Mouse (Mus musculus) liver, embryonic 13.5 days (tissue): ENCODE measurements around the gene Mrpl23. TPM values are rescaled to one million over a fixed set of nuclear protein-coding genes. Genes with fewer than 3 reads are reported as not detected.

Experiments used
- ATAC-seq: fragments of 200-750 bp; cut with Nextera tagmentation; 2 replicates; pipeline ENCODE4 v1.8.0; 2017; ENCODE audit warnings: low read depth, mild to moderate bottlenecking, moderate number of reproducible peaks, moderate library complexity
- DNase-seq: peaks from one replicate; pipeline ENCODE4 v3.0.0; 2022
- H3K27ac ChIP-seq: fragments of 300-500 bp; sonication (generic); 2 replicates; pipeline ENCODE4 v1.5.1; 2015; ENCODE audit warnings: moderate library complexity, mild to moderate bottlenecking, inconsistent platforms
- H3K27me3 ChIP-seq: fragments of 300-500 bp; sonication (generic); 2 replicates; pipeline ENCODE4 v1.6.1; 2015; ENCODE audit warnings: mild to moderate bottlenecking, inconsistent platforms
- H3K36me3 ChIP-seq: fragments of 300-500 bp; sonication (generic); 2 replicates; pipeline ENCODE4 v1.6.1; 2015; ENCODE audit warnings: mild to moderate bottlenecking, inconsistent platforms
- H3K4me1 ChIP-seq: fragments of 300-500 bp; sonication (generic); replicated peaks from 2 replicates; pipeline ENCODE4 v1.6.1; 2015; ENCODE audit warnings: inconsistent platforms
- H3K4me2 ChIP-seq: fragments of 300-500 bp; sonication (generic); 2 replicates; pipeline ENCODE4 v1.6.1; 2015; ENCODE audit warnings: inconsistent platforms, mild to moderate bottlenecking, moderate library complexity
- H3K4me3 ChIP-seq: fragments of 300-500 bp; sonication (generic); replicated peaks from 2 replicates; pipeline ENCODE4 v1.5.1; 2015; ENCODE audit warnings: mild to moderate bottlenecking, inconsistent platforms
- H3K9ac ChIP-seq: fragments of 300-500 bp; sonication (generic); 2 replicates; pipeline ENCODE4 v1.6.1; 2015; ENCODE audit warnings: mild to moderate bottlenecking, inconsistent platforms
- H3K9me3 ChIP-seq: fragments of 300-500 bp; sonication (generic); replicated peaks from 2 replicates; pipeline ENCODE4 v1.6.1; 2016; ENCODE audit warnings: inconsistent platforms
- WGBS: fragments of 180-500 bp; shearing (Covaris S2); methylation state at CpG from one replicate; pipeline ENCODE4 v1.1.7; 2015; ENCODE audit not compliant: insufficient replicate concordance; 5-methylcytosine and 5-hydroxymethylcytosine counted together
- polyA plus RNA-seq: library from polyadenylated mRNA; unstranded; fragments of >200 nt; fragmentation: Nextera tagmentation; extraction: Ambion mirVana; gene quantifications from 2 replicates; pipeline ENCODE4 v1.2.1, GENCODE M21; 2015

Mrpl23 gene
- polyA plus RNA-seq, 1 experiment from 2014 or later: 12.2 TPM

DNA sequence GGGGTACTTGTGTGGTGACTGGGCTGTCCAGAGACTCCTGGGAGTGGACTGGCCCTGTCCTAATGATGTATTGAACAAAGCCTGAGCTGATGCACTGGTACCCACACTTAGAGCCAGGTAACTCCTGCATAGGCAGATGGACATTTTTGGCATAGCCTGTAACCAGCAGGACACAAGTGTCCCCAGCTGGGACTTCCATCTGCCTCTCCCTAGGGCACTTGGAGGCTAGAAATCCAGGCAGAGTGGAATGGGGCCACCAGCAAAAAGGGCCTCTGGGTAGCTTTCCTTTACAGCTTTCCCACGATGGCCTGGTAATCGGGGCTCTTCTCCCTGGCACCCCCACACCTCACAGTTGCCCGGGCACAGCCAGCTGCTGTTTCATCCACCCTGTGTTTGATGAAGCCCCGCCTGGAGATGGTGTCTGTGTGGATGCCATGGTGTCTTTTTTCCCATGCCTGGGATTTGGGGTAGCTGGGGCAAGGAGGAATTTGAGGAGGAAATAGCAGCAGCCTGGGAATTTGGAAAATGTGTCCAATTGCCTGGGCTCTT lies 29.4 kb downstream of the Mrpl23 start:
- H3K4me1 ChIP-seq: peaks cover 74% of the 10 kb centered on the region
- no peaks in the 10 kb centered on the region for H3K27me3 ChIP-seq
- ATAC-seq: no peak
- no peak overlapping the region for H3K4me3 ChIP-seq
- no peak overlapping the region for H3K4me2 ChIP-seq
- H3K9me3 ChIP-seq: no peaks in the 10 kb centered on the region
- 52% methylated on average over 4 of the region's 4 CpGs for WGBS
- H3K9ac ChIP-seq: no peak overlapping the region
- DNase-seq: no peak
- peak overlapping the region; percentile 83 for H3K27ac ChIP-seq
- no peaks in the 10 kb centered on the region for H3K36me3 ChIP-seq

DNA sequence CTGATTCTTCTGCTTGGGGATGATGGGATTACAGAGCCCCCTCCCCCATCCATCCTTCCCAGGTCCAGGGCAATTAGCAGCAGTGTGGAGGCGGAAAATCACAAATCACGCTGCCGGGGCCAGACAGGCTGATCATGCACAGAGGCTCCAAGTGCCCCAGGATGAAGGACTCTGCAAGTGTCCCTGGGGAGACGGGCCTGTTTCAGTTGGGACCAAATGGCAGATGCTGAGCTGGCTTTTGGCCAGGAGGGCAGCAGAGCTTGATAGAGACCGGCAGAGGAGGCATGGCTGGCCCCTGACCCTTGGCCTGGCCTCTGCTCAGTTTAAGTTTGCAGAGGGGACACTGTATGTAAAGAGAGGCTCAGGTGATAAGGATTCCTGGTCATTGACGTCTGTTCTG lies 30.7 kb downstream of the Mrpl23 start:
- DNase-seq (no peak), ATAC-seq (peak; percentile 55)
- Histone ChIP-seq H3K4me3 (no peak overlapping the region), H3K27ac (peak overlapping the region; percentile 83), H3K9me3 (no peaks in the 10 kb centered on the region), H3K36me3 (no peaks in the 10 kb centered on the region), H3K9ac (no peak overlapping the region), H3K4me2 (no peak overlapping the region), H3K4me1 (peaks cover 69% of the 10 kb centered on the region), H3K27me3 (no peaks in the 10 kb centered on the region)
- 58% methylated on average over 6 of the region's 6 CpGs for WGBS

DNA sequence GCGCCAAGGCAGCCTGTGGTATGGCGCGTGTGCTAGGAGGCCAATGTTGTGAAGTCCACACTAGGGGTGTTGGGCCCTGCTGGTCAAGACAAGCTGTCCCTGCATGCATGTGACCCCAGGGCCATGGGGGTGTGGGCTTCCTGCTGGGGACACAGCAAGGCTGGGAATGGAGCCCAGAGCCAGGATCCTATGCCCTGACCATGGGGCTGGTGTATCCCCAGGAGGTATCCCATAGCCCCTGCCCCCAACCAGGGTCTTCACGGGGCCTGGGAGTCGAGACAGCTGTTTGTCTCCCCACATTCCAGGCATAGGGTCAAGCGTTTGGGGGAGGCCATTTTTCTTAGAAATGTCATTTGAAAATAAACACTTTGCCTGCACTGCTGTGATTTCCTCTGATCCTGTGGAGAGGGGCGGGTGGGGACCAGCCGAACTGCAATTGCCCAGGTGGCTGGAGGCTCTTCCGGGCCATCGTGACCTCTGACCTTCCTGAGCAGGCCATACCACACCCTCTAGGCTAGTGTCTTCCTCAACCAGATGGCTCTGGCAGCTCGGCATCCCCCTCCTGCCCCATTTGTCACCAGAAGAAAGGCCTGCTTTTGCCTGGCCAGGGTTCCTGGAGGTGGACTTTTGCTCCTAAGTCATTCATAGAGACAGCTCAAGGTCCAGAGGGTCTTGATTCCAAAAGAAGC lies 32.6 kb downstream of the Mrpl23 start:
- no peak overlapping the region for H3K4me2 ChIP-seq
- no peak for DNase-seq
- no peaks in the 10 kb centered on the region for H3K36me3 ChIP-seq
- H3K9me3 ChIP-seq: no peaks in the 10 kb centered on the region
- 59% methylated on average over 11 of the region's 11 CpGs for WGBS
- ATAC-seq: no peak
- H3K4me1 ChIP-seq: peaks cover 78% of the 10 kb centered on the region
- H3K27me3 ChIP-seq: no peaks in the 10 kb centered on the region
- no peak overlapping the region for H3K4me3 ChIP-seq
- H3K9ac ChIP-seq: no peak overlapping the region
- H3K27ac ChIP-seq: peak overlapping the region; percentile 74

DNA sequence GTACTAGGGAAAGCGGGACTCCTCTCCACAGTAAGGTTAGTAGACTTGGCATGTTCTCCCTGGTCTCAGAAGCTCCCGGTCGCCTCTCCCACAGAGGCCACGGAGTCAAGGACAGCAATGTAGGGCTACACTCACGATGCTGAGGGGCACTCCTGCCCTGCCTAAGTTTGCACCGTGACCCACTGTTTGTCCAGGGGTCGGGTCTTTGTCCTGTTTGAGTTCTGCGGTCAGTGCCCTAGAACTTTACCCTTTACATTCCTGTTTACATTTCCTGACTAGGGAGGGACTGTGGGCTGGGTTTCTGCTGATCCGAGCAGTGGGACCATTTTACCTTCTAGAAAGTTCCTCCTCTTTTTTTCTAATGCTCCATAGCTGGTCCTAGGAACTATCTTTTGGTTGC lies 34.0 kb downstream of the Mrpl23 start:
- Histone ChIP-seq H3K4me2 (no peak overlapping the region), H3K4me1 (peaks cover 76% of the 10 kb centered on the region), H3K27me3 (no peaks in the 10 kb centered on the region), H3K9ac (no peak overlapping the region), H3K36me3 (no peaks in the 10 kb centered on the region), H3K4me3 (no peak overlapping the region), H3K9me3 (no peaks in the 10 kb centered on the region), H3K27ac (peak overlapping the region; percentile 75)
- no peak for DNase-seq
- peak; percentile 30 for ATAC-seq
- WGBS: 44% methylated on average over 9 of the region's 9 CpGs

DNA sequence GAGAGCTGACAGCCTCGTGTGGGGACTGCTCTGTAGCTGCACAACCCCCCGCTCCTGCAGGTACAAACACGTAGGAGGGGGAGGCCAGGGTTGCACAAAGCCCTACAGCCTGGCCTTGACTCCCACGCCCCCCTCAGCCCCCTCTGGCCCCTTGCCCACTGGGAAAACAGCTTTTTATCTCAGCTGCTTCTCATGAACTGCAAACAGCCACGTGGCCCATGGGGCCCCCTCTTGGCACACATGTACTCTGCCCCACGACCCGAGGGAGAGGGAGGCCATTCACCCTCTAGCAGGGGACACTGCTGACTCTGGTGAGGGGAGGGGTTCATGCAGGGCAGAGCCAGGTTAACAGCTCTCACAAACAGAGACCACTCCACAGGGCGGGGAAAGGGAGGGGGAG lies 36.5 kb downstream of the Mrpl23 start:
- Histone ChIP-seq H3K4me2 (no peak overlapping the region), H3K27me3 (no peaks in the 10 kb centered on the region), H3K27ac (peak overlapping the region; percentile 75; the same call in 1 of the 2 replicates), H3K36me3 (no peaks in the 10 kb centered on the region), H3K9ac (no peak overlapping the region), H3K4me1 (peaks cover 71% of the 10 kb centered on the region), H3K4me3 (no peak overlapping the region), H3K9me3 (no peaks in the 10 kb centered on the region)
- 45% methylated on average over 8 of the region's 8 CpGs for WGBS
- ATAC-seq: peak; percentile 86
- peak; percentile 31 for DNase-seq

DNA sequence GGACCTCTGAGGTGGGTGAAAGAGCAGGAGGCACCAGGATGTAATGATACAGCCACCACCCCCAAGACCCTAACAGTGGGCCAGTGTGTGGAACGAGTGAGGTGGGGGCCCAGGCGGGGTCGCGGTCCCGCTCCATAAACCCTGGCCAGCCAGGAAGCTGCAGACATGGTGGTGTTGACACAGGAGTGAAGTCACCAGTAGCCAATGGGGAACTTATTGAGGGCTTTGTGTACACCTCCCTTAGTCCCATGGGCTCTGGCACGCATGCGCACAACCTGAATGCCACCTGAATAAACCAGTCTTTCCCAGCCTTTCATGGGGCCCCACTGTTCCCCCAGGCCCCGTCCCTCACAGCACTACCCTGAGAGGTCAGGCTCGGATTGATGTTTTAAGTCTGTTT lies 38.1 kb downstream of the Mrpl23 start:
- peak overlapping the region; percentile 37; the same call in 1 of the 2 replicates for H3K9ac ChIP-seq

DNA sequence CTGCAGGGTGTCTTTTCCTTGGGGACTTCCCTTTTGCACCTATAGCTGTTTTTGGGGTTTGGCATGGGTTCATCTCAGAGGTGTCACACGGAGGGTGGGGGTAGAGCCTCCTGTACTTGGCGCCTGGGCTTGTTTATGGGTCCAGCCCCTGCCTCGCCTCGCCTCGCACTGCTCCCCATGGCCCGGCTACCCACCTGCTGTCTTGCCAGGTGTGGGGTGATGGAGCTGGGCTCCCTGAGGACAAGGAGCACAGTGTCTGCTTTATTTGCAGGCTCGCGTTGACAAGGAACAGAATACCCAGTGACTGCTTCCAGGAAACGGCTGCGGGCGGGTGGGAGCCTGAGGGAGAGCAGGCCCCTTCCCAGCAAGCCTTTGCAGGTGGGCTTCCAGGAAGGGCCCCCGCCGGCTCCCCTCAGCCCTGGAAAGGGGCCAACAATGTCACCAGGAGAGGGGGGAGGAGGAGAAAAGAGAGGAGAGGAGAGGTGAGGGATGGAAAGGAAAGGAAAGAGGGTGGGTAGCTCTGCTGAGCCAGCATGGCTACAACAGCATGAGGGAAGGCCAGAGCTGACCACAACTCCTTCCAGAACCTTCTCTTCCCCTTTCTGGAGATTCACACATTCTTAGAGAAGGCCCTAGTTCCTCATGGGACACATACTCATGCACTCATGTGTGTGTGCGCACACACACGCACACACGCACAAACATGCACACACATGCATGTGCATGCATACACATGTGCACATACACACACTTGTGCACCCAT lies 39.2 kb downstream of the Mrpl23 start:
- no peak overlapping the region for H3K4me2 ChIP-seq
- no peaks in the 10 kb centered on the region for H3K36me3 ChIP-seq
- ATAC-seq: no peak
- H3K4me1 ChIP-seq: peaks cover 54% of the 10 kb centered on the region
- H3K9me3 ChIP-seq: no peaks in the 10 kb centered on the region
- H3K4me3 ChIP-seq: no peak overlapping the region
- peak overlapping the region; percentile 80 for H3K27ac ChIP-seq
- H3K9ac ChIP-seq: no peak overlapping the region
- 62% methylated on average over 16 of the region's 16 CpGs for WGBS
- DNase-seq: no peak
- no peaks in the 10 kb centered on the region for H3K27me3 ChIP-seq

More for the DNA sequence above, 38.1 kb downstream of the Mrpl23 start:
- no peak overlapping the region for H3K4me2 ChIP-seq
- DNase-seq: no peak
- H3K4me1 ChIP-seq: peaks cover 63% of the 10 kb centered on the region
- 55% methylated on average over 9 of the region's 9 CpGs for WGBS
- ATAC-seq: peak; percentile 22
- H3K4me3 ChIP-seq: no peak overlapping the region
- no peaks in the 10 kb centered on the region for H3K9me3 ChIP-seq
- H3K27ac ChIP-seq: peak overlapping the region; percentile 86
- no peaks in the 10 kb centered on the region for H3K27me3 ChIP-seq
- H3K36me3 ChIP-seq: no peaks in the 10 kb centered on the region

DNA sequence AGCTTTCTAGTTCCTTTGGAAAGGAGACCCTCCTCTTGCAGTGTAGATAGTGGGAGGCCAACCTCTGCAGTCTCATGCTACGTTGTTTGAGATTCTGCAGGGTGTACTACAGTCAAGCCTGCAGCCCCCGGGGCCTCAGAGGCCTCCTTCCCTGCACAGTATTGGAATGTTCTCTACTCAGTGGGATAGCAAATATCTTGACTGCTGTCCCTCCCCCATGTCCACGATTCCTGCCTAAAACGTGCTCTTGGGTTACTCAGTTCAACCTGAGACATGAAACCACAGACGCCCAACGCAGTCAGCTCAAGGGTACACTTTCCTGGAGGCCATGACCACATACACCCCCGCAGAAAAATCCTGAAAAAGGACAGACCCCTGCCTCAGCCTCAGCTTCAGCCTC lies 39.9 kb downstream of the Mrpl23 start:
- Histone ChIP-seq H3K27ac (peak overlapping the region; percentile 80), H3K9me3 (no peaks in the 10 kb centered on the region), H3K9ac (peak overlapping the region; percentile 26; the same call in 1 of the 2 replicates), H3K27me3 (no peaks in the 10 kb centered on the region), H3K4me2 (no peak overlapping the region), H3K4me3 (no peak overlapping the region), H3K4me1 (peaks cover 54% of the 10 kb centered on the region), H3K36me3 (no peaks in the 10 kb centered on the region)
- ATAC-seq: no peak
- WGBS: 52% methylated on average over 7 of the region's 7 CpGs
- DNase-seq: no peak

DNA sequence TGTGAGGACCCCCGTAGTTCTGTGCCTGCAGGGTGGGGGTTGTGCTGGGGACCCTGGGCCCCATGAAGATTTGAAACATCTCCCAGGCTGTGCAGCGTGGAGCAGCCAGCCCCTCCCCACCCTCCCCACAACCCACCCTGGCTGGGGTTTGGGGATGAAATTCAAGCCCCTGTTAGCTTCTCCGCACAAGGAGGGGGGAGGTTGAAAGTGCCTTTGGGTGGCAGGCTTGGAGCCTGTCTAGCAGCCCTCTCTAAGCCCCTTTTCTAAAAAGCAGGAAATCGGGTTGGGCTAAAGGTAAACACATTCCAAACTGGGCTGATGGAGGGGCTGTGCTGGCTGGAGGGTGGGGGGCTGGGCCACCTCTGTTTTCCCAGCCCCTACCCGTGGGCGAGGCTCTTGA lies 40.5 kb downstream of the Mrpl23 start:
- DNase-seq (no peak), ATAC-seq (no peak)
- no peak overlapping the region for H3K4me3 ChIP-seq
- no peak overlapping the region for H3K4me2 ChIP-seq
- H3K27ac ChIP-seq: peak overlapping the region; percentile 80
- H3K4me1 ChIP-seq: peaks cover 54% of the 10 kb centered on the region
- H3K27me3 ChIP-seq: no peaks in the 10 kb centered on the region
- H3K36me3 ChIP-seq: no peaks in the 10 kb centered on the region
- H3K9me3 ChIP-seq: no peaks in the 10 kb centered on the region
- H3K9ac ChIP-seq: peak overlapping the region; percentile 26; the same call in 1 of the 2 replicates
- WGBS: 50% methylated on average over 6 of the region's 6 CpGs

DNA sequence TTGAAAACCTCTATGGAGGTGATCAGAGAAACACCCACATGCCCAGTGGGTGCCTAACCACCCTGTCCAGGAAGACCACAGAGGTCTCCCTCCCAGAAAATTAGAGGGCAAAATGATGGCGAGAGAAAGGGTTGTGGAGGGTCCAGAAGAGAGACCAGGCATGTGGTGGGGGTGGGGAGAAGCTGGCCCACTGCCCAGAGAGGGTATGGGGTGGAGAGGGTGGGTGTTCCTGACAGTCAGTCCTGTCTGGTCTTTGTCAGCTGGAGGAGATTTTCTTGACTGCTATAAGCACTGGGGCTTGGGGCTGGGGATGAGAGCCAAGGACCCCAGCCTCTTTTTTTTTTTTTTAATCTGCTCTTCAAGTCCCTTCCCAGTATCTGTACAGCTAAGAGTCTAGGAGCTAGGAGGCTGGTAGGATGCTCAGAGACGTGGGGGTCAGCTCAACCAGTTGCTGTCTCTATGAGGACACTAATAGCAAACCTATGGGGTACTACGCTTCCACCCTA lies 41.7 kb downstream of the Mrpl23 start:
- 55% methylated on average over 3 of the region's 3 CpGs for WGBS
- no peaks in the 10 kb centered on the region for H3K36me3 ChIP-seq
- DNase-seq: no peak
- ATAC-seq: no peak
- H3K9me3 ChIP-seq: 0 out of 2 replicates have a peak, but pooled peaks cover 3% of the 10 kb centered on the region
- no peaks in the 10 kb centered on the region for H3K27me3 ChIP-seq
- H3K9ac ChIP-seq: no peak overlapping the region
- no peak overlapping the region for H3K4me2 ChIP-seq
- H3K4me1 ChIP-seq: peaks cover 56% of the 10 kb centered on the region
- H3K27ac ChIP-seq: peak overlapping the region; percentile 53; the same call in 1 of the 2 replicates
- H3K4me3 ChIP-seq: no peak overlapping the region

DNA sequence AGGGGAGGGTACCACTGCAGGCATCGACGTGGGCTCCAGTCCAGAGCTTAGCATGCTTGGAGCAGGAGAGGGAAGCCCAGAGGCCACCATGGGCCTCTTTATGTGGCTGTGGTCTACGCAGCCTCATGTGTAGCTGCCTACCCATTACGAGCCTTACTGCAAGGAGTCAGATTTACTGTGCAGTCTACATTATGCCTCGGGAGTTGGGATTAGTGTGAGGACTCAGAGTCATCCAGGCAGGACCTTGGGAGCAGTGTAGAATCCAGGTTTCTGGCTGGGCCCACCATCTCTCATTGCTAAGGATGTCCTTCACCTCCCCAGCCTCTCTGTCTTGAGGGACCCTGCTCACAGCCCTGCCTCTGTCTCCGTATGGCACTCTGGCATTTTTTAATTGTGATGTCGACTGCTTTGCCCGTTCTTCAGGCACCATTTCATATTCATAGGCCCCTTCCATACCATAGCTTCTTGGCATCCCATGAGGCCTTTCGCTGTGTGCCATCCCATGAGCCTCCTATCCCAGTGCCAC lies 42.4 kb downstream of the Mrpl23 start:
- H3K4me3 ChIP-seq: no peak overlapping the region
- H3K4me1 ChIP-seq: peaks cover 51% of the 10 kb centered on the region
- no peak overlapping the region for H3K9ac ChIP-seq
- H3K4me2 ChIP-seq: no peak overlapping the region
- 56% methylated on average over 9 of the region's 9 CpGs for WGBS
- H3K9me3 ChIP-seq: 0 out of 2 replicates have a peak, but pooled peaks cover 5% of the 10 kb centered on the region
- peak; percentile 21 for ATAC-seq
- peak overlapping the region; percentile 53 for H3K27ac ChIP-seq
- DNase-seq: no peak
- H3K27me3 ChIP-seq: no peaks in the 10 kb centered on the region
- H3K36me3 ChIP-seq: no peaks in the 10 kb centered on the region
